ENCODE assay signal across 29 mouse cellular contexts in the genomic region with DNA sequence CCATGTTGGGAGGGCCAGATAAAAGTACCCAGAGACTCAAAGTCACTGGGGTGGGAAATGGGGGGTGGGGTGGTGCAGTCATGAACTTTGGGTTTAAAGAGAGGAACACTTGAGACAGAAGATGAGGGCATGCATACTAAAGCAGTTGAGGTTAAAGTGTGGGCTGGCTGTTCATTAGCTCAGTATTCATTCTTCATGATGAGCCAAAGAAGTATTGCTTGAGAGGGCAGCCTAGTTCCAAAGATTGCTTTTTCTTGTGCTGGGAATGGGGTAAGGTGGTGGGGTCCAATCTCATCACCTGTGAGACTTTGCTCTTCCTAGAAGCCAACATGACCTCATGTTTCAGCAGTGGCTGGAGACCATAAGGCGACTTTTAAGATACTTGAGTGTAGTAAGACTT. TPM values are rescaled to one million over a fixed set of nuclear protein-coding genes. Genes with fewer than 3 reads are reported as not detected.
A peak's percentile ranks its signal among the peaks of the same experiment; 100 is the strongest.
DNase-seq lines count a peak whose midpoint lies in the region; ATAC-seq and TF ChIP-seq lines count a peak whose summit lies in the region.
"Had no signal": no experiment of that assay in that cellular context is flagged by ENCODE, and none has a peak within 500 bp of the region (broad histone marks: within the 10 kb centered on the region; RNA-seq: fewer than 3 reads in every experiment).

No protein-coding gene starts in this region.

- ATAC-seq in kidney, embryonic 15.5 days (replicated peaks; ENCODE audit: low FRiP score), result no peak; the same call in 1 of the 2 replicates
- ATAC-seq in kidney, postnatal 0 days (replicated peaks; ENCODE audit: low FRiP score, low read depth), result peak; percentile 85
- ATAC-seq in cerebellum, adult (ENCODE audit: insufficient number of reproducible peaks, low FRiP score, low TSS enrichment), result no peak
- no peak for ATAC-seq in hindbrain, embryonic 14.5 days (ENCODE audit: low FRiP score)
- ATAC-seq: forebrain, embryonic 14.5 days; forebrain, postnatal 0 days; Patski had no signal

- no peak overlapping the region for H3K9ac ChIP-seq in kidney, embryonic 15.5 days
- no peak overlapping the region for H3K9ac ChIP-seq in kidney, postnatal 0 days (ENCODE audit: low read depth, low read length)
- H3K9ac ChIP-seq in hindbrain, embryonic 14.5 days, result no peak overlapping the region
- H3K9ac ChIP-seq: embryonic facial prominence, embryonic 12.5 days; embryonic facial prominence, embryonic 15.5 days; forebrain, postnatal 0 days; heart, embryonic 13.5 days; hindbrain, embryonic 15.5 days had no signal

- H3K9me3 ChIP-seq in kidney, embryonic 15.5 days (replicated peaks), result no peaks in the 10 kb centered on the region
- no peaks in the 10 kb centered on the region for H3K9me3 ChIP-seq in kidney, postnatal 0 days (replicated peaks; ENCODE audit: low read length)
- no peaks in the 10 kb centered on the region for H3K9me3 ChIP-seq in hindbrain, embryonic 14.5 days (ENCODE audit: control insufficient read depth, low read length)
- H3K9me3 ChIP-seq: embryonic facial prominence, embryonic 12.5 days; embryonic facial prominence, embryonic 15.5 days; G1E; heart, embryonic 10.5 days; hindbrain, embryonic 15.5 days had no signal

- WGBS in kidney, embryonic 15.5 days, result 88% methylated on average over 1 of the region's 1 CpGs
- 64% methylated on average over 1 of the region's 1 CpGs for WGBS in kidney, postnatal 0 days
- 81% methylated on average over 1 of the region's 1 CpGs for WGBS in hindbrain, embryonic 14.5 days

- H3K36me3 ChIP-seq in kidney, embryonic 15.5 days, result no peaks in the 10 kb centered on the region
- H3K36me3 ChIP-seq in kidney, postnatal 0 days (ENCODE audit: insufficient read depth, low read length), result no peaks in the 10 kb centered on the region
- no peaks in the 10 kb centered on the region for H3K36me3 ChIP-seq in hindbrain, embryonic 14.5 days (replicated peaks; ENCODE audit: control insufficient read depth, insufficient read depth)
- H3K36me3 ChIP-seq: embryonic facial prominence, embryonic 12.5 days; embryonic facial prominence, embryonic 15.5 days; G1E; heart, embryonic 10.5 days; heart, embryonic 13.5 days; hindbrain, embryonic 15.5 days had no signal

- no peak for TF ChIP-seq CTCF in kidney, postnatal 0 days (IDR thresholded peaks at IDR 0.05; ENCODE audit: low read depth)

- no peak overlapping the region for H3K4me2 ChIP-seq in kidney, embryonic 15.5 days
- H3K4me2 ChIP-seq in kidney, postnatal 0 days (ENCODE audit: low read length), result no peak overlapping the region
- H3K4me2 ChIP-seq in hindbrain, embryonic 14.5 days (replicated peaks), result no peak overlapping the region
- H3K4me2 ChIP-seq: embryonic facial prominence, embryonic 12.5 days; embryonic facial prominence, embryonic 15.5 days; heart, embryonic 13.5 days; hindbrain, embryonic 15.5 days had no signal

- no peak overlapping the region for H3K27ac ChIP-seq in kidney, embryonic 15.5 days
- H3K27ac ChIP-seq in kidney, postnatal 0 days, result no peak overlapping the region
- no peak overlapping the region for H3K27ac ChIP-seq in hindbrain, embryonic 14.5 days
- H3K27ac ChIP-seq: embryonic facial prominence, embryonic 12.5 days; embryonic facial prominence, embryonic 15.5 days; gastrocnemius, adult 2 months; heart, adult 2 months; heart, embryonic 10.5 days; heart, embryonic 13.5 days; hindbrain, embryonic 15.5 days had no signal

- H3K27me3 ChIP-seq in kidney, embryonic 15.5 days, result no peaks in the 10 kb centered on the region
- no peaks in the 10 kb centered on the region for H3K27me3 ChIP-seq in kidney, postnatal 0 days (ENCODE audit: insufficient read depth, low read length)
- H3K27me3 ChIP-seq in hindbrain, embryonic 14.5 days (ENCODE audit: control insufficient read depth, insufficient read depth, low read length), result no peaks in the 10 kb centered on the region
- H3K27me3 ChIP-seq: CH12.LX; embryonic facial prominence, embryonic 12.5 days; embryonic facial prominence, embryonic 15.5 days; heart, embryonic 13.5 days; hindbrain, embryonic 15.5 days had no signal

- peak; percentile 72 for DNase-seq in kidney, adult 11 months
- DNase-seq in kidney, adult 8-10 months, result peak; percentile 40 to 77
- DNase-seq in kidney, postnatal 0 days (ENCODE audit: low spot score), result no peak
- DNase-seq in kidney, postnatal 25 days, result peak; percentile 38 to 60
- DNase-seq in hindbrain, embryonic 14.5 days (ENCODE audit: low spot score), result no peak
- no peak for DNase-seq in retina, postnatal 1 day
- DNase-seq: adrenal gland, adult 2 months; adrenal gland, postnatal 14 days; B cell, adult 2 months; cerebellum, adult 11-12 months; cerebellum, adult 9-10 months; cerebellum, postnatal 14 days; forebrain, postnatal 0 days; gastrocnemius, adult 2 months; gastrocnemius, postnatal 14 days; heart, adult 2 months; heart, postnatal 14 days; heart, postnatal 4 days had no signal

- no peak overlapping the region for H3K4me3 ChIP-seq in kidney, embryonic 15.5 days (replicated peaks)
- no peak overlapping the region for H3K4me3 ChIP-seq in kidney, postnatal 0 days (replicated peaks; ENCODE audit: low read depth, low read length)
- H3K4me3 ChIP-seq in hindbrain, embryonic 14.5 days (replicated peaks; ENCODE audit: low read length), result no peak overlapping the region
- H3K4me3 ChIP-seq: embryonic facial prominence, embryonic 12.5 days; embryonic facial prominence, embryonic 15.5 days; gastrocnemius, adult 2 months; heart, adult 2 months; heart, embryonic 10.5 days; heart, embryonic 13.5 days; hindbrain, embryonic 15.5 days had no signal

- H3K4me1 ChIP-seq in kidney, embryonic 15.5 days, result no peaks in the 10 kb centered on the region
- no peaks in the 10 kb centered on the region for H3K4me1 ChIP-seq in kidney, postnatal 0 days (replicated peaks; ENCODE audit: insufficient read depth, low read length)
- H3K4me1 ChIP-seq in hindbrain, embryonic 14.5 days (replicated peaks; ENCODE audit: control insufficient read depth, insufficient read depth, low read length), result no peaks in the 10 kb centered on the region
- H3K4me1 ChIP-seq: embryonic facial prominence, embryonic 15.5 days; heart, embryonic 10.5 days; heart, embryonic 13.5 days; hindbrain, embryonic 15.5 days had no signal

RNA-seq across cellular contexts. Expression of a gene that starts 44.7 kb away (rescaled TPM):
- 1.7 and 1.9 TPM in 2 replicates for polyA plus RNA-seq in kidney, embryonic 15.5 days (2015; fragmentation: Nextera tagmentation; extraction: Ambion mirVana)
- polyA plus RNA-seq in kidney, postnatal 0 days (2015; fragmentation: Nextera tagmentation; extraction: Ambion mirVana), result 2.5 and 2.6 TPM in 2 replicates
- 8.2 and 9.0 TPM in 2 replicates for polyA plus RNA-seq in hindbrain, embryonic 14.5 days (2014; fragmentation: Nextera tagmentation; extraction: Ambion mirVana)

Comparison
In these comparisons a context has a peak if more than half of its experiments do, and no peak if none do; other contexts are left out.
1. DNase-seq: peak in kidney, adult 11 months (single experiment), kidney, adult 8-10 months (2 of 2) and kidney, postnatal 25 days (2 of 2); none in kidney, postnatal 0 days (single experiment), hindbrain, embryonic 14.5 days (single experiment) and retina, postnatal 1 day (single experiment).